Mouse (Mus musculus) intestine, postnatal 0 days (tissue): ENCODE results near the gene 3110082I17Rik. TPM values are rescaled to one million over a fixed set of nuclear protein-coding genes. Genes with fewer than 3 reads are reported as not detected.
A peak's percentile ranks its signal among the peaks of the same experiment; 100 is the strongest.

Experiments used
- ATAC-seq: fragments of 200-750 bp; cut with Nextera tagmentation; 2 replicates; pipeline ENCODE4 v1.8.0; 2017; ENCODE audit warnings: mild to moderate bottlenecking, moderate TSS enrichment, moderate library complexity
- H3K27ac ChIP-seq: fragments of 300-500 bp; sonication (generic); 2 replicates; pipeline ENCODE4 v1.5.1; 2014; ENCODE audit warnings: mild to moderate bottlenecking, low read depth, low read length, moderate library complexity
- H3K27me3 ChIP-seq: fragments of 300-500 bp; sonication (generic); replicated peaks from 2 replicates; pipeline ENCODE4 v1.6.1; 2014; ENCODE audit warnings: low read length, mixed read lengths; ENCODE audit not compliant: control insufficient read depth, insufficient read depth
- H3K36me3 ChIP-seq: fragments of 300-500 bp; sonication (generic); 2 replicates; pipeline ENCODE4 v1.6.1; 2014; ENCODE audit warnings: mild to moderate bottlenecking, moderate library complexity; ENCODE audit not compliant: control insufficient read depth, insufficient read depth
- H3K4me1 ChIP-seq: fragments of 300-500 bp; sonication (generic); replicated peaks from 2 replicates; pipeline ENCODE4 v1.6.1; 2014; ENCODE audit warnings: antibody characterized with exemption, low read length, mixed read lengths; ENCODE audit not compliant: control insufficient read depth, insufficient read depth
- H3K4me2 ChIP-seq: fragments of 300-500 bp; sonication (generic); replicated peaks from 2 replicates; pipeline ENCODE4 v1.6.1; 2014; ENCODE audit warnings: low read depth, mild to moderate bottlenecking, moderate library complexity
- H3K4me3 ChIP-seq: fragments of 300-500 bp; sonication (generic); 2 replicates; pipeline ENCODE4 v1.5.1; 2014; ENCODE audit warnings: low read depth, low read length
- H3K9ac ChIP-seq: fragments of 300-500 bp; sonication (generic); 2 replicates; pipeline ENCODE4 v1.6.1; 2014; ENCODE audit warnings: mild to moderate bottlenecking, low read depth, low read length
- H3K9me3 ChIP-seq: fragments of 300-500 bp; sonication (generic); 2 replicates; pipeline ENCODE4 v1.6.1; 2016; ENCODE audit warnings: mixed run types; ENCODE audit not compliant: control insufficient read depth
- CTCF ChIP-seq: sonication (generic); IDR thresholded peaks from 2 replicates; pipeline ENCODE4 v1.5.1; 2016; ENCODE audit warnings: low read depth, mild to moderate bottlenecking, control low read depth, antibody characterized with exemption, moderate library complexity
- WGBS: fragments of 180-500 bp; shearing (Covaris S2); extraction: QIAGEN DNeasy Blood & Tissue Kit; methylation state at CpG from one replicate; pipeline ENCODE4 v1.1.7; 2014; 5-methylcytosine and 5-hydroxymethylcytosine counted together
- polyA plus RNA-seq: library from polyadenylated mRNA; unstranded; fragments of >200 nt; fragmentation: Nextera tagmentation; extraction: Ambion mirVana; gene quantifications from 2 replicates; pipeline ENCODE4 v1.2.1, GENCODE M21; 2015

3110082I17Rik gene
- polyA plus RNA-seq, 1 experiment from 2014 or later = 8.3 TPM

DNA sequence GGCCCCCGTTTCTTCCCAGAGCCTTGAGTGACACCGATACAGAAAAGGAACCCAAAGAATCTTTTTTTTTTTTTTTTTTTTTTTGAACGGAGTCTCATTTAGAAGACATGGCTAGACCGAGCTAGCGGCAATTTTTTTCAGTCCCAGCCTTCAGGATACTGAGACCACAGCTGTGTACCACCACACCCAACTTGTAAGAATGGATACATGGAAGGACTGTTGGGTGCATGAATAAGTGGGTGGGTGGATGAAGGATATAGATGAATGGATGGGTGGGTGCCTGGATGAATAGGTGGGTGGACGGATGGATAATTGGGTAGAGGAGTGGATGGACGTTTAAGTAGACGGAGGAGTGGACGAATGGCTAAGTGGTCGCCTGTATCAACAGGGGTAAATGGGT lies 389 bp downstream of the 3110082I17Rik start:
- no peak for TF ChIP-seq CTCF
- Histone ChIP-seq H3K4me3 (peak overlapping the region; percentile 65), H3K4me2 (peak overlapping the region; percentile 90), H3K27ac (no peak overlapping the region), H3K9me3 (no peaks in the 10 kb centered on the region), H3K27me3 (no peaks in the 10 kb centered on the region), H3K36me3 (no peaks in the 10 kb centered on the region; the same call in 1 of the 2 replicates), H3K9ac (peak overlapping the region; percentile 58), H3K4me1 (no peaks in the 10 kb centered on the region)
- ATAC-seq = peak; percentile 15; the same call in 1 of the 2 replicates
- WGBS = 7% methylated on average over 10 of the region's 10 CpGs

DNA sequence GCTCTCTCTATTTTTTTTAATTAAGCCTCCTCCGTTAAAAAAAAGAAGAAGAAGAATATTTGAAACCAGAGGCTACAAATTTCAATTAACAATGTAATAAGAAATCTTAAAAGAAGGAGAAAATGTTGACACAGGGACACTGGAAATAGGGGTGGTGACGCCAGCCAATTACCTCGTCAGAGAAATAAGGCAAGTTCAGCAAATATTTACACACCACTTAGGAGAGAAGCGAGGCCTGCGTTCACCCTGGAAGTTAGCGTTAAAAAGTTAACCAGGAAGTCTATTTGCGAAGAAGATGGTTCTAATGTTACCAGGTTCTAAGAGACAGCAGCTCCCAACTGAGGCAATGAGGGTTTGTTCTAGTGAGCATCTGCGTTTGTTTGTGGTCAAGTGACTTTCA lies 3.1 kb downstream of the 3110082I17Rik start:
- Histone ChIP-seq H3K9me3 (no peaks in the 10 kb centered on the region), H3K27me3 (no peaks in the 10 kb centered on the region), H3K4me3 (no peak overlapping the region), H3K4me2 (no peak overlapping the region), H3K9ac (no peak overlapping the region), H3K27ac (no peak overlapping the region), H3K36me3 (no peaks in the 10 kb centered on the region; the same call in 1 of the 2 replicates), H3K4me1 (no peaks in the 10 kb centered on the region)
- 45% methylated on average over 8 of the region's 8 CpGs for WGBS
- no peak for ATAC-seq
- no peak for TF ChIP-seq CTCF

DNA sequence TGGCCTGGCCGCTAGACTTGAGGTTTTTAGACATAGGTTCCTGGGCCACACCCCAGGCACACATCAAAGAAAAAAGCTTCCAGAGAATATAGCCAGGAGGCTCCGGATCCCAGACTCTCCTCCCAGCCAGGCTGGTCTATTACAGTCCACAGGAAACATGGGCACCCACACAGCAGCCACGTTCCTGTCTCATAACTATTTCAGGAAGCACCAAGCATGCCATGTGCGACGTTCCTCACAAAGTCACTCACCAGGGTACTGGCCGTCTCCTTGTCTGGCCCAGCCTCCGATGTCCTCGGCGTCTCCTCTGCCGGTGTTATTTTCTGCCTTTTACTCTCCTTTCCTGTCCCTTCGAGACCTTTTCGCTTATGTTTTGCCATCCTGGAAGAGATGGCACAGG lies 5.2 kb downstream of the 3110082I17Rik start:
- Histone ChIP-seq H3K9me3 (no peaks in the 10 kb centered on the region), H3K27ac (no peak overlapping the region), H3K4me3 (no peak overlapping the region), H3K4me1 (no peaks in the 10 kb centered on the region), H3K4me2 (no peak overlapping the region), H3K27me3 (no peaks in the 10 kb centered on the region), H3K9ac (no peak overlapping the region), H3K36me3 (no peaks in the 10 kb centered on the region; the same call in 1 of the 2 replicates)
- no peak for TF ChIP-seq CTCF
- 89% methylated on average over 12 of the region's 12 CpGs for WGBS
- no peak for ATAC-seq

DNA sequence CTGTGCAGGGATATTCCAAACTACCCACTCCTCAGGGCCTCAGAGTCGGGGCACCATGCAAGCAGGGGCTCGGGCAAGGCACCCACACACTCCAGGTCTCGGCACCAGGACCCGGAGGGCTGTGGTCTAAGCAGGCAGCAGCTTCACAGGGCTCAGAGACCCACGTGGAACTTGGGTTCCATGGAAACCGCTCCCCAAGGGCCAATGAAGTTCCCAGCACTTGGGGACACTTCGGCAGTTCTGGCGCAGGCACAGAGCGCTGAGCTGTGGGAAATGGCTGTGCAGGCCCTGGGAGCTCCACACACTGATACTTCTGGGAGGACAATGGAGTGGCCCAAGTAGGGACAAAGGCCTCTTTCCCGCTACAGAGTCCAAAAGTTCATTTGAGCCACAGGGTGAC lies 7.3 kb downstream of the 3110082I17Rik start:
- no peak for ATAC-seq
- Histone ChIP-seq H3K9ac (no peak overlapping the region), H3K4me3 (no peak overlapping the region), H3K4me2 (no peak overlapping the region), H3K9me3 (no peaks in the 10 kb centered on the region), H3K36me3 (no peaks in the 10 kb centered on the region; the same call in 1 of the 2 replicates), H3K4me1 (no peaks in the 10 kb centered on the region), H3K27ac (no peak overlapping the region), H3K27me3 (no peaks in the 10 kb centered on the region)
- 85% methylated on average over 10 of the region's 10 CpGs for WGBS
- TF ChIP-seq CTCF = no peak

DNA sequence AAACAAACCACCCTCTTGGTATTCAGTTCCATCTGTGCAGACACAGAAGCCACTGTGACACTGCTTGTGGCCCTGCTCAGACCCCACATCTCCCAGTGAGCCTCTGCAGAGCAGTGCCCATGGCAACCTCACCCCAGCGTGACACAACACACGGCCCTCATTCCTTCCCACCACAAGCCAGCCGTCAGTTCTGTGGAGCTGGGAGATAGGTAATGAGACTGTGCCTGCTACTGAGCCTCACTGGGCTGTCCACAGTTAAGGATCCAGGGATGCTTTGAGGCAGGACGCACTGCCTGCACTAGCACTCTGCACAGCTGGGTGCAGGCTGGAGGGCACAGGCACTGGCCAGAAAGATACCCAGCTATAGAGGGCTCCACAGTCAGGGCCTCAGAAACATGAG lies 10.4 kb downstream of the 3110082I17Rik start:
- Histone ChIP-seq H3K36me3 (no peaks in the 10 kb centered on the region; the same call in 1 of the 2 replicates), H3K9me3 (no peaks in the 10 kb centered on the region), H3K4me2 (no peak overlapping the region), H3K27ac (no peak overlapping the region), H3K27me3 (no peaks in the 10 kb centered on the region), H3K4me3 (no peak overlapping the region), H3K9ac (no peak overlapping the region), H3K4me1 (no peaks in the 10 kb centered on the region)
- no peak for TF ChIP-seq CTCF
- ATAC-seq = no peak
- WGBS = 50% methylated on average over 4 of the region's 4 CpGs

DNA sequence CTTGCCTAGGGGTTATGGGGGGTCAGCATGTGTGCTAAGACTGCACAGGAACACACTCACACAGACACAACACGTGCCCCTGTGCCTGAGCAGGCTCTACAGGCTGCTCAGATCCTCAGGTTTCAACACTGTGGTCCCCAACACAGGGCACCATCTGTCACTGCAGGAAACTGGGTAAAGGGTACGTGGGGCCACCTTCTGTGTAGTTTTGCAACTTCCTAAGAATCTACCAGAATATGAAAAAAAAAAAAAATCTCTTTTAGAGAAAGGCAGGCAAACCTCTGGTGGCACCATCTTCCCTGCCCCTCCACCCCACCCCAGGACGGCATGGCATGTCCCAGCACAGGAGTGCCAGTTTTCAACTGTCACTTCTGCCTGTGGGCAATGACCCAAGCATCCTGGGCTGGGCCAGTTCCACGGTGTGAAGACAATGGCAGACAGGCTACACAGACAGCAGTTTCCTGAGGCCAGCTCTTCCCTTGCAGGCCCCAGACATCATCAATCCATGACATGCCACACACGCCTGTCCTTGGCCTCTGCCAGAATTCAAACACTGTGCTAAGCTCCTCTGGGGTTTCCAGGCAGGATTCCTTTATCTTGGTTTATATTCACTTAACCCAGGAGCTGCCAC lies 11.1 kb downstream of the 3110082I17Rik start:
- H3K36me3 ChIP-seq = no peaks in the 10 kb centered on the region
- no peak for TF ChIP-seq CTCF
- no peak overlapping the region for H3K4me2 ChIP-seq
- no peak overlapping the region for H3K27ac ChIP-seq
- no peak overlapping the region for H3K4me3 ChIP-seq
- no peak for ATAC-seq
- WGBS = 58% methylated on average over 5 of the region's 5 CpGs
- no peaks in the 10 kb centered on the region for H3K4me1 ChIP-seq
- no peaks in the 10 kb centered on the region for H3K27me3 ChIP-seq
- no peak overlapping the region for H3K9ac ChIP-seq
- no peaks in the 10 kb centered on the region for H3K9me3 ChIP-seq
